Mouse (Mus musculus) heart, adult 2 months (tissue): ENCODE measurements around the gene Fgd4. TPM values are rescaled to one million over a fixed set of nuclear protein-coding genes. Genes with fewer than 3 reads are reported as not detected.

ENCODE experiments used
- DNase-seq, 2 experiments: peaks; one replicate each; pipeline ENCODE4 v3.0.0; 2021
- H3K27ac ChIP-seq: fragments of 200-600 bp; 2 replicates; pipeline ENCODE4 v1.8.1; 2022
- H3K27me3 ChIP-seq: fragments of 200-500 bp; 2 replicates; pipeline ENCODE4 v1.6.1; 2012; ENCODE audit warnings: mild to moderate bottlenecking, low read length, inconsistent platforms, mixed read lengths; ENCODE audit not compliant: control insufficient read depth, insufficient read depth
- H3K36me3 ChIP-seq: fragments of 200-500 bp; 2 replicates; pipeline ENCODE4 v1.6.1; 2012; ENCODE audit warnings: low read length, inconsistent platforms; ENCODE audit not compliant: control insufficient read depth, insufficient read depth
- H3K4me1 ChIP-seq: fragments of 200-500 bp; 2 replicates; pipeline ENCODE4 v1.6.1; 2011; ENCODE audit warnings: low read length; ENCODE audit not compliant: control insufficient read depth, insufficient read depth
- H3K4me3 ChIP-seq: fragments of 200-600 bp; 2 replicates; pipeline ENCODE4 v1.8.1; 2022
- H3K79me2 ChIP-seq: fragments of 200-500 bp; replicated peaks from 2 replicates; pipeline ENCODE4 v1.6.1; 2012; ENCODE audit warnings: mild to moderate bottlenecking, inconsistent platforms, low read length, moderate library complexity, mixed read lengths; ENCODE audit not compliant: control insufficient read depth, insufficient read depth
- H3K9ac ChIP-seq: fragments of 200-500 bp; 2 replicates; pipeline ENCODE4 v1.6.1; 2012; ENCODE audit warnings: low read depth, mild to moderate bottlenecking, control low read depth, inconsistent platforms, low read length, mixed read lengths
- CTCF ChIP-seq: fragments of 200-600 bp; IDR thresholded peaks from 2 replicates; pipeline ENCODE4 v1.8.1; 2022; ENCODE audit warnings: antibody characterized with exemption, mild to moderate bottlenecking, moderate library complexity
- EP300 ChIP-seq: fragments of 200-500 bp; IDR thresholded peaks from 2 replicates; pipeline ENCODE4 v1.6.1; 2011; ENCODE audit warnings: low read depth, low read length, control low read depth; ENCODE audit not compliant: insufficient read depth
- POLR2A ChIP-seq: fragments of 200-500 bp; IDR thresholded peaks from 2 replicates; pipeline ENCODE4 v1.6.1; 2011; ENCODE audit warnings: mild to moderate bottlenecking, low read depth, low read length, control low read depth; ENCODE audit not compliant: insufficient read depth
- WGBS: fragments of 180-500 bp; shearing (Covaris S2); methylation state at CpG from one replicate; pipeline ENCODE4 v1.1.7; 2018; 5-methylcytosine and 5-hydroxymethylcytosine counted together
- intact Hi-C: fragments of 180-260 bp; cut with DNase I; formaldehyde crosslinking; loops from one replicate; pipeline ENCODE4 v1.15.1; 2025
- polyA plus RNA-seq: library from polyadenylated mRNA; depleted of rRNA; stranded (reverse); fragments of >200 nt; gene quantifications from 2 replicates; pipeline ENCODE4 v1.2.3, GENCODE M21; 2012
- total RNA-seq, 2 experiments: library from RNA; stranded (reverse); gene quantifications; 2 replicates each; pipeline ENCODE4 v1.2.3; 2021

Gene Fgd4
- total and polyA plus RNA-seq, 3 experiments: 4.9 to 44.8 (median 41.7) TPM

GRCm38 (mm10) chr16:16566215-16566614 lies 34.1 kb downstream of the Fgd4 start:
- intact Hi-C loops: no loop called here
- Histone ChIP-seq H3K27ac (no peak overlapping the region), H3K36me3 (no peaks in the 10 kb centered on the region; the same call in 1 of the 2 replicates), H3K4me1 (no peaks in the 10 kb centered on the region), H3K27me3 (no peaks in the 10 kb centered on the region), H3K9ac (no peak overlapping the region), H3K4me3 (no peak overlapping the region), H3K79me2 (no peaks in the 10 kb centered on the region)
- no peak for DNase-seq
- TF ChIP-seq CTCF: no peak
- no peak for TF ChIP-seq EP300
- TF ChIP-seq POLR2A: no peak
- 38% methylated on average over 5 of the region's 5 CpGs for WGBS

- no peak for DNase-seq
- no peak overlapping the region for H3K9ac ChIP-seq
- no peaks in the 10 kb centered on the region for H3K79me2 ChIP-seq
- intact Hi-C loops: no loop called here
- no peak overlapping the region for H3K27ac ChIP-seq
- H3K4me3 ChIP-seq: no peak overlapping the region
- no peaks in the 10 kb centered on the region for H3K27me3 ChIP-seq
- H3K4me1 ChIP-seq: no peaks in the 10 kb centered on the region
- no peaks in the 10 kb centered on the region; the same call in 1 of the 2 replicates for H3K36me3 ChIP-seq
- TF ChIP-seq POLR2A: no peak
- TF ChIP-seq CTCF: no peak
- no peak for TF ChIP-seq EP300
Observed at GRCm38 (mm10) chr16:16565786-16566185, 34.6 kb downstream of the Fgd4 start.

GRCm38 (mm10) chr16:16560718-16561117 lies 39.6 kb downstream of the Fgd4 start:
- H3K4me3 ChIP-seq: no peak overlapping the region
- no peaks in the 10 kb centered on the region for H3K27me3 ChIP-seq
- no peak overlapping the region for H3K27ac ChIP-seq
- TF ChIP-seq EP300 (no peak), POLR2A (no peak), CTCF (no peak)
- H3K9ac ChIP-seq: no peak overlapping the region
- H3K79me2 ChIP-seq: no peaks in the 10 kb centered on the region
- H3K36me3 ChIP-seq: no peaks in the 10 kb centered on the region; the same call in 1 of the 2 replicates
- intact Hi-C loops: no loop called here
- peaks cover 3% of the 10 kb centered on the region; the same call in 1 of the 2 replicates for H3K4me1 ChIP-seq
- DNase-seq: no peak

- H3K79me2 ChIP-seq: no peaks in the 10 kb centered on the region
- no peak overlapping the region for H3K27ac ChIP-seq
- 22% methylated on average over 9 of the region's 9 CpGs for WGBS
- intact Hi-C loops: no loop called here
- no peak overlapping the region for H3K9ac ChIP-seq
- H3K36me3 ChIP-seq: no peaks in the 10 kb centered on the region; the same call in 1 of the 2 replicates
- DNase-seq: peak; percentile 37 to 45
- no peaks in the 10 kb centered on the region for H3K27me3 ChIP-seq
- TF ChIP-seq POLR2A (no peak), CTCF (no peak), EP300 (no peak)
- H3K4me1 ChIP-seq: peaks cover 3% of the 10 kb centered on the region; the same call in 1 of the 2 replicates
- no peak overlapping the region for H3K4me3 ChIP-seq
Observed at GRCm38 (mm10) chr16:16559878-16560531, 40.3 kb downstream of the Fgd4 start.

- peaks cover 3% of the 10 kb centered on the region for H3K4me1 ChIP-seq
- no peak overlapping the region for H3K27ac ChIP-seq
- no peak for DNase-seq
- H3K9ac ChIP-seq: no peak overlapping the region
- TF ChIP-seq POLR2A (no peak), EP300 (no peak), CTCF (no peak)
- intact Hi-C loops: no loop called here
- 69% methylated on average over 3 of the region's 3 CpGs for WGBS
- H3K79me2 ChIP-seq: no peaks in the 10 kb centered on the region
- no peak overlapping the region for H3K4me3 ChIP-seq
- H3K27me3 ChIP-seq: no peaks in the 10 kb centered on the region
- H3K36me3 ChIP-seq: no peaks in the 10 kb centered on the region; the same call in 1 of the 2 replicates
Observed at GRCm38 (mm10) chr16:16559016-16559877, 41.1 kb downstream of the Fgd4 start.

GRCm38 (mm10) chr16:16557738-16558137 lies 42.6 kb downstream of the Fgd4 start:
- Histone ChIP-seq H3K27ac (no peak overlapping the region), H3K27me3 (no peaks in the 10 kb centered on the region), H3K4me1 (peaks cover 6% of the 10 kb centered on the region), H3K4me3 (no peak overlapping the region), H3K36me3 (no peaks in the 10 kb centered on the region; the same call in 1 of the 2 replicates), H3K79me2 (no peaks in the 10 kb centered on the region), H3K9ac (no peak overlapping the region)
- WGBS: 83% methylated on average over 4 of the region's 4 CpGs
- no peak for DNase-seq
- TF ChIP-seq POLR2A (no peak), CTCF (no peak), EP300 (no peak)
- intact Hi-C loops: no loop called here
